Mouse (Mus musculus) cerebellum, adult 2 months (tissue): ENCODE results near the gene Cracr2b.

ENCODE experiments used
- CTCF ChIP-seq: fragments of 200-500 bp; IDR thresholded peaks from 2 replicates; pipeline ENCODE4 v1.5.1; 2011; ENCODE audit warnings: low read depth, mild to moderate bottlenecking, control low read depth, low read length, moderate library complexity, borderline replicate concordance; ENCODE audit not compliant: insufficient read depth
- POLR2A ChIP-seq: fragments of 200-500 bp; IDR thresholded peaks from 2 replicates; pipeline ENCODE4 v1.6.1; 2011; ENCODE audit warnings: low read length, control low read depth, borderline replicate concordance; ENCODE audit not compliant: insufficient read depth

DNA sequence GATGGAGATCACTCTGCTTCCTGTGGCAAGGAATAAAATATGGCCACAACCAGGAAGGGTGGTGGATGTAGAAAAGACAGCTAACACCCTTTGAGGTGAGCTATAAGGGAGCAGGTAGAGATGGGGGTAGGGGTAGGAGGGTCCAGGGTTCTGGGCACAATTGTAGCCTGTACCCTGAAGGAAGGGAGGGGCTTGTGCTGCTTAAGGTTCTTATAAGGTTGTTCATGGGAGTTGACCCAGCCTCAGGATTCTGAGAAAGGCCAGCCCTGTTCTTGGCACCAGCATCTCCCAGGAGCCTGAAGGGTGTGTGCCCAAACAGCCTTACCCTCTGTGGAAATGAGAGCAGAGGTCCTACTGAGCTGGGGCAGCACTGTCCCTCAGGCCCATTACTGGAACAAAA lies 9.0 kb upstream of the Cracr2b start:
- TF ChIP-seq POLR2A (no peak), CTCF (no peak)
